Mouse (Mus musculus): ENCODE measurements around the gene Zic2.
"Not testable (repeated sequence)": the region's sequence is repeated elsewhere in the genome, so short reads cannot be mapped to it uniquely, and the experiment has no call there.

DNA sequence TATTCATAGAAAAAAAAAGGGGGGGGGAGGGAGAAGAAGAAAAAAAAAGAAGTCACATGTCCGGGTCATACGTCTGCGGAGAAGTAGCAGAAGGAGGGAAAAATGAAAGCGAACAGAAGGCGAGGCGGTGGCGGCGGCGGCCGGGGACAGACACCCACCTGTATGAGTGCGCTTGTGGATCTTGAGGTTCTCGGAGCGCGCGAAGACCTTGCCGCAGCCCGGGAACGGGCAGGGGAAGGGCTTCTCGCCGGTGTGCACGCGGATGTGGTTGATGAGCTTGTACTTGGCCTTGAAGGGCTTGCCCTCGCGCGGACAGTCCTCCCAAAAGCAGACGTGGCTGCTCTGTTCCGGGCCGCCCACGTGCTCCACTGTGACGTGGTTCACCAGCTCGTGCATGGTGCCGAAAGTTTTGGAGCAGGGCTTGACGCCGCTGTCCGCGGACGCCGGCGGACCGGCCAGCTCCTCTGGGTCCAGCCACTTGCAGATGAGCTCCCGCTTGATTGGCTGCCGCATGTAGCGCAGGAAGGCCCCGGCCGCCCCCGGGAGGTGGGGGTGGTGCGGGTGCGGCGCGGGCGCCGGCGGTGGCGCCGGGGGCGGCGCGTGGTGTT, 11.4 kb upstream of the Zic2 start:
- not testable (repeated sequence) for TF ChIP-seq CTCF (IDR thresholded peaks at IDR 0.05; ENCODE audit: extremely low read depth, insufficient read depth, insufficient read length, insufficient replicate concordance); POLR2A (IDR thresholded peaks at IDR 0.05; ENCODE audit: low read depth, low read length)
